Mouse (Mus musculus) ES-Bruce4 (cell line): ENCODE measurements at regions not wholly inside any gene's neighbourhood (a gene's known extent, or its start where the extent isn't known, plus 50 kb on each side); places are given as distances from the start of the nearest gene placed in this dataset.

Source experiments
- CTCF ChIP-seq: IDR thresholded peaks from one replicate; pipeline ENCODE4 v1.8.1; 2011; ENCODE audit warnings: low read depth, low read length
- EP300 ChIP-seq: IDR thresholded peaks from 2 replicates; pipeline ENCODE4 v1.6.1; 2011; ENCODE audit warnings: low read depth, low read length; ENCODE audit not compliant: insufficient read depth
- POLR2A ChIP-seq: IDR thresholded peaks from one replicate; pipeline ENCODE4 v1.8.1; 2011; ENCODE audit warnings: low read length; ENCODE audit not compliant: insufficient read depth

GRCm38 (mm10) chr1:157974656-157975055, 381.5 kb downstream of the Brinp2 start:
- no peak for TF ChIP-seq CTCF
- no peak for TF ChIP-seq POLR2A
- no peak for TF ChIP-seq EP300
